Mouse (Mus musculus): ENCODE results near the gene Timm10.

DNA sequence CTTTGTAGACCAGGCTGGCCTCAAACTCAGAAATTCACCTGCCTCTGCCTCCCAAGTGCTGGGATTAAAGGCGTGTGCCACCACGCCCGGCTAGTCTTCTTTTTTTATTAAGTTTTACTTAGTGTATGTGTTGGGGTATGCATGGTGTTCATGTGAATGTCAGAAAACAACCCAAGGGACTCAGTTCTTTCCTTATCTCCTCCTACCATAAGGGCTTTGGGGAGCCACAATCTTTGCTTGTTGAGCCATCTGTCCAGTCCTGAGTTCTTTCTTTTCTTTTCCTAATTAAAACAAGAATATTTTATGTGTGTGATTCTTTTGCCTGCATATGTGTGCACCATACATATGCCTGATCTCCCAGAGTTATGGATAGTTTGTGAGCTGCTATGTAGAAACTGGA lies 33.6 kb upstream of the Timm10 start:
- TF ChIP-seq GATA1 (IDR thresholded peaks at IDR 0.05; ENCODE audit: low read length) (peak; percentile 68), TAL1 (IDR thresholded peaks at IDR 0.05; ENCODE audit: low read length) (peak; percentile 71)

All from erythroblast, embryonic 14.5 days (primary cell).